Mouse (Mus musculus) spleen, postnatal 36 days (tissue): Measurements from ENCODE around the gene Msn.
A peak's percentile ranks its signal among the peaks of the same experiment; 100 is the strongest.
"Not testable (repeated sequence)": the region's sequence is repeated elsewhere in the genome, so short reads cannot be mapped to it uniquely, and the experiment has no call there.

Experiments used
- DNase-seq, 2 experiments: peaks; one replicate each; pipeline ENCODE4 v3.0.0; 2022; ENCODE audit warnings: low spot score in 2 of 2, mixed read lengths in 1 of 2

The Msn gene

DNA sequence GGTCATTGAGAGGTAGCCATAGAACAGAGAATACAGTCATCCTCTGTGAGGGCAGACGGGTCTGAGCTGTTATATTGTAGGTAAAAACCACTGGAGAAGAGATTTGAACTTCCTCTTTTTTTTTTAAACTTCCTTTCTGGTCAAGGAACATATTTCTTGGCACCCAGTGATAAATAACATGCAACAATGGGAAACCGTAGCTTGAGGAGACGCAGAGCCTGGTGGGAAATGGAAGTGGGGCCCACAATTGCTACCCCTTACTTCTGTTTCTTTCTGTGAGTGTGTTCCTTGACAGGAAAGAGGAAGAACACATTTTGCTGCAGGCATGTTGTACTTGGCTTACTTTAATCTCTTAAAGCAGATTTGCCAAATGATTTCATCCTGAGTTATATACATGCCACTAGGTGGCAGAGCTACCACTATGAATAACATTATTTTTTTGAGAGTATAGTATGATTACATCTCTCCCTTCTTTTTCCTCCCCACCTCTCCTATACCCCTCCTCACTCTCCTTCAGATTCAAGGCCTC, 49.2 kb downstream of the Msn start:
- peak in 1 of 2 experiments; percentile 5 for DNase-seq

DNA sequence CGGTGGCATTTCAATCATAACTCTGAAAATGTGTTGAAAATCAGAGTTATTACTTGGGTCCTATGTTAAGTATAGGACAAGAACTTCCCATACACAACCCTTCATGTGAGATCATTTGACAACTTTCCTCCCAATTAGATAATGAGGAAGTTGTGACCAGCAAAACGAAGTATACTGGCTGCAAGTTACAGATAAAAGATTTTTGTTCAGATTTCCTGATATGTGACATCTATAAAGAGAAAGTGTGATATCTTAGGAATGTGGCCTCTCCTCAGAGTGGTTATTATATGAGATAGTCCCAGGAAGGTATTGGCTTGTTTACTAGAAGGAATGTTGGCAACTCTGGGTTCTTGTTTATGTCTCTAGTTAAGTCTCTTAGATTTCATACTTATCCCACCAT, 52.4 kb downstream of the Msn start:
- no peak for DNase-seq

DNA sequence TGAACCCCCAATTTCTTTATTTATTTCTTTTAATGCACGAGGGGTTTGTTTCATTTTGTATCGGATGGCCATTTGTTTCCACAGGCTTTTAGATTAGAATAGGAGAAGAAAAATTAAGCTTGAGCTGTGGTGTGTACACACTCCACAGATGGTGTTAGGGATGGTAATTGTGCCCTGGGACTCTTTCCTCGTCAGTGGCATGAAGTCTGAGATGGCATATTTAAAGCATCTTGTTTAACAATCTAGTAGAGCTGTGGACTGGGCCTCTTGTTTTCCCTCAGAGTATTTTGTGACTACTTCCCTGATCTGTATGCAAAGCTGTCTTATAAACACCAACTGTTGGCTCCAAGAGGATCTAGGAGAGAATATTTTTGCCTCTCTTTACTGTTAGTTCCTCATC, 57.5 kb downstream of the Msn start:
- DNase-seq: no peak

DNA sequence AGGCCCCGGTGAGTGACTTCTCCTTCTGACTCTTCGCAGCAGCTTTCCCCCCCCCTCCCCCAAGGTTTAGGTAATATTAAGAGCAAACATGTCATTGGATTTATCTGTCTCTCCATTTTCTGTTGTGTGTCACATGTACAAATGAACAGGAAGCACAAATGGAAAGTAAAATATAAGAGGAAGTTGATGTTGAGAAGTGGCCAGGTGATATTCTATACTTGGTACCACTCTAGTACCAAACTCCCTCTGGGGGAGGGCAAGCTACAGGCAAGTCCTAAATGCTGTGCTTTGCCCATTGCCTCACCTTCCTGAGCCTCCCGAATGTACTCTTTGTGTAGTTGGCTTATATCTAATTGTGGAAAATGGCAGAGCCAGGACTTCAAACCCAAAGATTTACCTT, 62.1 kb downstream of the Msn start:
- DNase-seq: peak; percentile 8 to 20

DNA sequence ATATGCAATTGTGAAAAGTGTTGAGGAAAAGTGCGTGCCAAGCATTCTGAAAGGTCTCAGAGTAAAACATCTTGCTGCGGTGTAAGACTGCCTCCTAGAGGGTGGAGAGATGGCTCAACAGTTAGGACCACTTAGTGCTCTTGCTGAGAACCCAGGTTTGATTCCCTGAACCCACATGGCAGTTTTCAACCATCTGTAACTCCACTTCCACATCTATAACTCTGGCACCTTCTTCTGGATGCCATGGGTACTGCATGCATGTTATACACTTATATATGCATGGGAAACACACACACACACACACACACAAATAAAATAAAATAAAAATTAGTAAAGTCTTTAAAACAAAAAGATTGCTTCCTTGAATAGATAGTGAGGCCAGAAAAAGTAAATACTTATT, 66.7 kb downstream of the Msn start:
- peak in 1 of 2 experiments; percentile 30 for DNase-seq

DNA sequence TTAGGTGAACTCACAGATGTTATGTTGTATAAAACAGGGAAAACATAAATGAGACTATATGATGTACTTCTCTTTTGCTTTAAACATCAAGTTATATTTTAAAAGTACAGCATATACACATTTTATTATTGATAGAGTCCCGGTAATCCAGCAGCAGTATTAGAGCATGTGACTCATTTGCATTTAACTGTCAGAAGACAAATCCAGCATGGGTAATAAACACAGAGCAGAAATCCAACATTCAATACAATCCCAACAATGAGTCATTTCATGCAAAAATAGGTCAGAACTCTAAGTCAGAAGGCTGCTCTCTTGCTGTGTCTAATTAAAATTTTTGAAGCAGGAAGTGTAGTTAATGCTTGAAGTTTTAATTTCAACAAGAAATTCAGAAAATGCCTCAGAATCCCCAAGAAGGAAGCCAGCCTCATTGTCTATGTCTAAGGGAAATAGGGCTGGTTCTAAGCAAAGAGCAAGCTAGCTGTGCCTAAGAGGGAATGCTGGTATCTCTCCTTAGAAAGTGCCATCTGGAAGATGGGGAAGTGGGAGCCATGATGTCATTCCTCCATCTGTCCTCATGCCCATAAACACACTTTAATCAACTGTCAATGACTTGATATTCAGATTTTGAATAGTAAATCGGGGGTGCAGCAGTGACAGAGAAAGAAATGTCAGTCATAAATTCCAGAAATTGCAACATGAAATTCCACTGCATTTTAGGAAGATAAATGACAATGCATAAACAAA, 76.0 kb downstream of the Msn start:
- DNase-seq: no peak

DNA sequence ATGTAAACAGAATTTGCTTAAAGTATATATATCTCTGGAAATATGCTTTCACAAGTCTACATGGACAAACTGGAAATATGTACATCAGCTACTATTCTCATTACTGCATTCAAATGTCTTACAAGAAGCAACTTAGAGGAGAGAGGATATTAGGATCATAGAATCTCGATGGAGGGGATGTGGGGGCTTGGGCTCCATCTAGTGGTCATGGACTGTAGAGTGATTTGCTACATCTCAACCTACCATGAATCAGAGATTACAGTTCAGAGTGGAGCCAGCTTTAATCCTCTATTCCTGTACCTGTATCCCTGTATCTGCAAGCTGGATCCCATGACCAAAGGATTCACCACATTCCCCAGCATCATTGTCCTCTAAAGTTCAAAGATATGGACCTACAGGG, 82.6 kb downstream of the Msn start:
- peak in 1 of 2 experiments; percentile 12 for DNase-seq

DNA sequence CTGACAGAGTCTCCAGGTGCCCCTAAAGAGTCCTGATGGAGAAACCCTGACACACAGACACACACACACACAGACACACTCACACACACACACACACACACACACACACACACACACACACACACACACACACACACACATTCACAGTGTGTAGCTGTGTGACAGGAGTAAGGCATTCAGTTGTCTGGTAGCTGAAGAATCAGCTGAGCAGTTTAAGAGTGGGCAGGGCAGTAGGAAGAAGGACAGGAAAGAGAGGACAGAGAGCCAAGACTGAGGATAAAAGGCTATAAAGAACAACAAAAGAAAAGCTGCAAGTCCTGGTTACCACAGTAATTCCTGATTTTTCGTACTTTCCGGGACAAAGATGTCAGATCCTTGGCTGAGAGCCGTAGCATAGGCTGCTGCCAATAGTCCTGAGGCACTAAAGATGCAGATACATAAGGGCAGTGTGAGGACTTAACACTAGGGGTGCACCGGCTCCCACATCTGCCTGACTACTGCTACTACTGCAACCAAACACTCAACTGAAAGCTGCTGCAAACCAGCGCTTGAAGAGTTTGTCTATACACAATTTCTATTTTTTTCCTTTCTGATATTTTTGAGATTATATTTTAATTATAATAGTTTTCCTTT, 88.4 kb downstream of the Msn start:
- no peak for DNase-seq

DNA sequence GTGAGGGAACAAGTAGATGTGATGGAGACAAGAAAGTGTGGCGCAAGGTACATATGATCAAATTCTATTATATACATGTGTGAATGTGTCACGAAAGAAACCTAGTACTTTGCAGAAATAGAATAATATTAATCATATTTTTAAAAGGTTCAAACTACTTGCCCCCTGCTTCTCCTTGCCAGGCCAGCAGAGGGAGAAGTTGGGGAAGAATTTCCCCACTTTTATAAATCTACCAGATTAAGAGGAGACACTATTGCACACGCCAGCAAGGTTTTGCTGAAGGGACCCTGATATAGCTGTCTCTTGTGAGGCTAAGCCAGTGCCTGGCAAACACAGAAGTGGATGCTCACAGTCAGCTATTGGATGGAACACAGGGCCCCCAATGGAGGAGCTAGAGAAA, 109.3 kb downstream of the Msn start:
- not testable (repeated sequence) for DNase-seq

DNA sequence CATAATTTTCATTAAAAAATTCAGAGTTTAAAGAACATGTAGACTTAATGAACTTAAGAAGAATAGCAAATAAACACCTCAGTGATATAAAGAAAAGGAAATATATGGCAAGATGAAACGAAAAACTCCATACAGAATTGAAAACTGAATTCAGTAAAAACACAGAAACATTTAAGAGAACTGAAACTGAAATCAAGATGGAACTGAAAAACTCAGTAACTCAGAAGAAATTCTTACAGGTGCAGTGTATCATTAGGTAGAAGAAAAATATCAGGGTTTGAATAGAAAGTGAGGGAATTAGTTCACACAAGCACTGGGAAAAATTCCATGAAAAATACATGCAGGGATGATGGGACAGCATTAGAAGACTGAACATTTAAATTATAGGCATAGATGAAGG, 111.0 kb downstream of the Msn start:
- DNase-seq: no peak

DNA sequence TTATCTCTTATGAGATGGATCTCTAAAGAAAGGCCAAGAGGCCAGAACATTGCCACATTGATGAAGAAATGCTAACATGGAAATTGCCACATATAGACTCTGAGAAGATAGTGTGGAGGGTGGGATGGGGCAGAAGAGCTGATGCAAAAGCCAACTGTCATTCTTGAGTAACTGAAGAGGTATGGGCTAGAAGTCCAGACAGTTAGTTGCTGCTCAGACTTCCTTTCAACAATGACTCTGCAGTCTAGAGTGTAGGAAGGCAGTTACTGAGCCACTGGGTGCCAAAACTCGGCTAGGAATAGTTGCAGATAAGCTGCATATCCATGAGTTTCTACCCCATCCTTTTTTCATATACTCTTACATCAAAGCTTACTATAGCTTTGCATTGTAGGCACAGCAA, 122.2 kb downstream of the Msn start:
- no peak for DNase-seq
